Mouse (Mus musculus) olfactory bulb, adult 2 months (tissue): ENCODE measurements around the gene Ptges3l.

Experiments used
- CTCF ChIP-seq: fragments of 200-500 bp; IDR thresholded peaks from 2 replicates; pipeline ENCODE4 v1.5.1; 2012; ENCODE audit warnings: low read depth, mild to moderate bottlenecking, low read length, moderate library complexity; ENCODE audit not compliant: insufficient read depth
- POLR2A ChIP-seq: fragments of 200-500 bp; IDR thresholded peaks from 2 replicates; pipeline ENCODE4 v1.6.1; 2012; ENCODE audit warnings: mild to moderate bottlenecking, low read depth, low read length, moderate library complexity; ENCODE audit not compliant: insufficient read depth

- no peak for TF ChIP-seq CTCF
- 0 out of 2 replicates have a peak, but pooled peaks have one; percentile 9 for TF ChIP-seq POLR2A
These were observed 40.2 kb upstream of the Ptges3l start for GRCm38 (mm10) chr11:101465101-101465868.
